Mouse (Mus musculus): ENCODE measurements around the gene Diaph2. TPM values are rescaled to one million over a fixed set of nuclear protein-coding genes. Genes with fewer than 3 reads are reported as not detected.

The Diaph2 gene
- 6.3 and 6.9 TPM in 2 replicates for total RNA-seq (2017)

GRCm38 (mm10) chrX:129749571-129750061, at the start of gene Diaph2:
Gene Diaph2 (plus strand): TSS chrX:129749742.
- ATAC-seq (replicated peaks; ENCODE audit: low read depth, poor library complexity, severe bottlenecking) = peak; percentile 92

- no peak for ATAC-seq (replicated peaks; ENCODE audit: low read depth, poor library complexity, severe bottlenecking)
These were observed 47.8 kb upstream of the Diaph2 start for GRCm38 (mm10) chrX:129701634-129702312.

GRCm38 (mm10) chrX:129709656-129710055, 39.9 kb upstream of the Diaph2 start:
- no peak for ATAC-seq (replicated peaks; ENCODE audit: low read depth, poor library complexity, severe bottlenecking)

GRCm38 (mm10) chrX:129728717-129729220, 20.8 kb upstream of the Diaph2 start:
- no peak for ATAC-seq (replicated peaks; ENCODE audit: low read depth, poor library complexity, severe bottlenecking)

- no peak for ATAC-seq (replicated peaks; ENCODE audit: low read depth, poor library complexity, severe bottlenecking)
These were observed 13.0 kb upstream of the Diaph2 start for GRCm38 (mm10) chrX:129736562-129736961.

GRCm38 (mm10) chrX:129739226-129739625, 10.3 kb upstream of the Diaph2 start:
- 0 out of 2 replicates have a peak, but pooled peaks have one; percentile 29 for ATAC-seq (replicated peaks; ENCODE audit: low read depth, poor library complexity, severe bottlenecking)

GRCm38 (mm10) chrX:129742981-129743380, 6.6 kb upstream of the Diaph2 start:
- ATAC-seq (replicated peaks; ENCODE audit: low read depth, poor library complexity, severe bottlenecking) = peak; percentile 76

- no peak for ATAC-seq (replicated peaks; ENCODE audit: low read depth, poor library complexity, severe bottlenecking)
These were observed 3.6 kb upstream of the Diaph2 start for GRCm38 (mm10) chrX:129745976-129746375.

- ATAC-seq (replicated peaks; ENCODE audit: low read depth, poor library complexity, severe bottlenecking) = peak; percentile 8; the same call in 1 of the 2 replicates
These were observed 440 bp upstream of the Diaph2 start for GRCm38 (mm10) chrX:129749102-129749501.

- peak; percentile 4; the same call in 1 of the 2 replicates for ATAC-seq (replicated peaks; ENCODE audit: low read depth, poor library complexity, severe bottlenecking)
These were observed 590 bp downstream of the Diaph2 start for GRCm38 (mm10) chrX:129750094-129750569.

GRCm38 (mm10) chrX:129750606-129751005, 1.1 kb downstream of the Diaph2 start:
- ATAC-seq (replicated peaks; ENCODE audit: low read depth, poor library complexity, severe bottlenecking) = peak; percentile 50

GRCm38 (mm10) chrX:129756606-129757005, 7.1 kb downstream of the Diaph2 start:
- ATAC-seq (replicated peaks; ENCODE audit: low read depth, poor library complexity, severe bottlenecking) = no peak

- no peak for ATAC-seq (replicated peaks; ENCODE audit: low read depth, poor library complexity, severe bottlenecking)
These were observed 13.1 kb downstream of the Diaph2 start for GRCm38 (mm10) chrX:129762649-129763048.

- ATAC-seq (replicated peaks; ENCODE audit: low read depth, poor library complexity, severe bottlenecking) = no peak
These were observed 15.8 kb downstream of the Diaph2 start for GRCm38 (mm10) chrX:129765378-129765777.

- no peak for ATAC-seq (replicated peaks; ENCODE audit: low read depth, poor library complexity, severe bottlenecking)
These were observed 17.3 kb downstream of the Diaph2 start for GRCm38 (mm10) chrX:129766811-129767210.

GRCm38 (mm10) chrX:129770625-129771024, 21.1 kb downstream of the Diaph2 start:
- no peak for ATAC-seq (replicated peaks; ENCODE audit: low read depth, poor library complexity, severe bottlenecking)

GRCm38 (mm10) chrX:129773556-129774255, 24.2 kb downstream of the Diaph2 start:
- ATAC-seq (replicated peaks; ENCODE audit: low read depth, poor library complexity, severe bottlenecking) = no peak

- ATAC-seq (replicated peaks; ENCODE audit: low read depth, poor library complexity, severe bottlenecking) = no peak
These were observed 24.9 kb downstream of the Diaph2 start for GRCm38 (mm10) chrX:129774478-129774877.

GRCm38 (mm10) chrX:129776761-129777160, 27.2 kb downstream of the Diaph2 start:
- peak; percentile 57; the same call in 1 of the 2 replicates for ATAC-seq (replicated peaks; ENCODE audit: low read depth, poor library complexity, severe bottlenecking)

GRCm38 (mm10) chrX:129777404-129777962, 27.9 kb downstream of the Diaph2 start:
- ATAC-seq (replicated peaks; ENCODE audit: low read depth, poor library complexity, severe bottlenecking) = peak; percentile 53
